Mouse (Mus musculus) kidney, embryonic 14.5 days (tissue): ENCODE measurements around the gene Nfib. TPM values are rescaled to one million over a fixed set of nuclear protein-coding genes. Genes with fewer than 3 reads are reported as not detected.

Experiments used
- ATAC-seq: fragments of 200-750 bp; cut with Nextera tagmentation; 2 replicates; pipeline ENCODE4 v1.8.0; 2017; ENCODE audit warnings: moderate number of reproducible peaks, mild to moderate bottlenecking, moderate TSS enrichment, moderate library complexity; ENCODE audit not compliant: low FRiP score, low TSS enrichment
- H3K27ac ChIP-seq: fragments of 300-500 bp; sonication (generic); 2 replicates; pipeline ENCODE4 v1.5.1; 2014; ENCODE audit warnings: low read depth, mild to moderate bottlenecking, low read length, moderate library complexity, mixed read lengths
- H3K27me3 ChIP-seq: fragments of 300-500 bp; sonication (generic); 2 replicates; pipeline ENCODE4 v1.6.1; 2014; ENCODE audit warnings: mild to moderate bottlenecking, low read length; ENCODE audit not compliant: control insufficient read depth, insufficient read depth
- H3K36me3 ChIP-seq: fragments of 300-500 bp; sonication (generic); 2 replicates; pipeline ENCODE4 v1.6.1; 2014; ENCODE audit warnings: low read length, mixed read lengths; ENCODE audit not compliant: control insufficient read depth, insufficient read depth
- H3K4me1 ChIP-seq: fragments of 300-500 bp; sonication (generic); 2 replicates; pipeline ENCODE4 v1.6.1; 2014; ENCODE audit warnings: low read length, mixed read lengths; ENCODE audit not compliant: control insufficient read depth, insufficient read depth
- H3K4me2 ChIP-seq: fragments of 300-500 bp; sonication (generic); replicated peaks from 2 replicates; pipeline ENCODE4 v1.6.1; 2014; ENCODE audit warnings: low read depth, mild to moderate bottlenecking, low read length
- H3K4me3 ChIP-seq: fragments of 300-500 bp; sonication (generic); 2 replicates; pipeline ENCODE4 v1.5.1; 2014; ENCODE audit warnings: mild to moderate bottlenecking, low read length
- H3K9ac ChIP-seq: fragments of 300-500 bp; sonication (generic); 2 replicates; pipeline ENCODE4 v1.6.1; 2014; ENCODE audit warnings: low read depth, mild to moderate bottlenecking, low read length, moderate library complexity
- H3K9me3 ChIP-seq: fragments of 300-500 bp; sonication (generic); 2 replicates; pipeline ENCODE4 v1.6.1; 2016; ENCODE audit warnings: low read length; ENCODE audit not compliant: control insufficient read depth
- WGBS: fragments of 180-500 bp; shearing (Covaris S2); extraction: QIAGEN DNeasy Blood & Tissue Kit; methylation state at CpG from one replicate; pipeline ENCODE4 v1.1.7; 2014; 5-methylcytosine and 5-hydroxymethylcytosine counted together
- polyA plus RNA-seq: library from polyadenylated mRNA; unstranded; fragments of >200 nt; fragmentation: Nextera tagmentation; extraction: Ambion mirVana; gene quantifications from 2 replicates; pipeline ENCODE4 v1.2.1, GENCODE M21; 2014

The Nfib gene
- polyA plus RNA-seq, 1 experiment from 2014 or later: 36.0 TPM

DNA sequence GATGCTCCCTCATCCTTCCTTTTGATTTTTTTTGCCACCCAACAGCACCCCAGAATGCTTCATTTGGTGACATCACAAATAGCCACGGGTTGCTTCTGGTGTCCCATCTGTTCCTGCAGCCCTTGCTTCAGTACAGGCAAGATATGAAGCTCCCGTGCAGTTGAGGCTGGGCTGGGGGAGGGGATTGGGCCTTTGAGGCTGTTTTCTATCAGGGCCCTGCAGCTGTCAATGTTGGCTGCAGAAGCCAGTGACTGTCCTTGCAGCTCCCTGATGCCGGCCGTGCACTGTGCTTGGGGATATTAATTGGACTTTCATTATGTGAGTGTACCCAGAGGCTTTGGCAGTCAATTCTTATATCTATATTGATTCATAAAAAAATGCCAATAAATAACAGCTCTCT lies 121.0 kb downstream of the Nfib start:
- Histone ChIP-seq H3K9ac (no peak overlapping the region), H3K27me3 (no peaks in the 10 kb centered on the region), H3K9me3 (no peaks in the 10 kb centered on the region), H3K4me2 (no peak overlapping the region), H3K4me3 (no peak overlapping the region), H3K36me3 (no peaks in the 10 kb centered on the region), H3K27ac (no peak overlapping the region), H3K4me1 (no peaks in the 10 kb centered on the region)
- WGBS: 72% methylated on average over 4 of the region's 4 CpGs
- no peak for ATAC-seq

DNA sequence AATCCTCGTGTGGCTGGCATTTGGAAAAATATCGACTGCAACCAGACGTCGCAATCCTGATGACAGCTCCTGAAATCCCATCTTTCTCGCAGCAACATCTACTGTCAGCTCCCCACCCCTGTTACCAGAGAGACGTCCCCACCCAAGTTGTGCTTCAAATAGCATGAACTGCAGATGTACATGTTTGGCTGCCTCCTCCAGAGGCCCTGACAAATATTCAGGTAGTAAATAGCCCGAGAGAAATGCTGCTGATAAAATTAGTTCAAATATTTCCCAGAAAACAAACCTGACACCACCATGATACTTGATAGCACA lies 132.3 kb downstream of the Nfib start:
- no peak for ATAC-seq
- Histone ChIP-seq H3K4me2 (no peak overlapping the region), H3K9me3 (no peaks in the 10 kb centered on the region), H3K4me3 (no peak overlapping the region), H3K36me3 (no peaks in the 10 kb centered on the region), H3K9ac (no peak overlapping the region), H3K4me1 (0 out of 2 replicates have a peak, but pooled peaks cover 3% of the 10 kb centered on the region), H3K27ac (no peak overlapping the region), H3K27me3 (no peaks in the 10 kb centered on the region)
- 70% methylated on average over 7 of the region's 7 CpGs for WGBS

DNA sequence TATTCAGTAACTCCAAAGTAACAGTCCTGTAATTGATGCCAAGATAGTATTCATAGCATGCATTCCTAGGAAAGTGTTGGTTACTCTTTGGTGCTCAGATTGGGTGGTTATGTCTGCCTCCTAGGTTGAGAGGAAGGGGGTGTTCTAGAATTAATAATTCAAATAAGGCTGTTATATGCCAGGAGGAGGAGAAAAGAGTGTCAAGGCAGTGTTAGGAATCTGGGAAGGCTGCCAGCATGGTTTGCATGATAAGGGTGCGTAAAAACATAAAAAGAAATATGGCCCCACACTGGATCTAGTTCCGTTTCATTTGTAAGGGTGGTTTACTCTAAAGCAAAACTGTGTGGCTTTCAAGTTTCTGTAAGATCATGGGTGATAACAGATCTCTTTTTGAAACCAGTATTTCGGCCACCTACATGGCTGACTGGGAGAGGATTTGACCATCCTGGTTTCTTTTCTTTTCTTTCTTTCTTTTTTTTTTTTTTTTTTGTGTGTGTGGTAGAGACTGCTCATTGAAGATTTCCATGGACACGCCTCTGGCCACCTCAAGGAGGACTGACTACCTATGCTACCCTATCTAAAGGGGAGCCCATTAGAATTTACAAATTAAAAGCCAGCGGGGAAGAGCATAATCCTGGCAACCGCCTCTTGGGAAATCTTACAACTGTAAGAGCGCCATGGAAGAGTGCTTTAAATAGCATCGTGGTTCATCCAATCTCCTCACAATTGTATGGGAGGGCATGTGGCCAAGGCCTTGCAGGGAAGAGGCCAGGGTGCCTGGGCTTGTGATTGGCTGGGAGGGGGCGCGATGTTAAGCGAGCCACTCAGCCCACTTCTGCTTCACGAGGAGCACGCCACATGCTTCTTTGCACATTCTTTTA lies 132.9 kb downstream of the Nfib start:
- WGBS: 75% methylated on average over 13 of the region's 13 CpGs
- Histone ChIP-seq H3K27me3 (no peaks in the 10 kb centered on the region), H3K4me3 (no peak overlapping the region), H3K4me1 (0 out of 2 replicates have a peak, but pooled peaks cover 3% of the 10 kb centered on the region), H3K4me2 (no peak overlapping the region), H3K9me3 (no peaks in the 10 kb centered on the region), H3K27ac (no peak overlapping the region), H3K36me3 (no peaks in the 10 kb centered on the region), H3K9ac (no peak overlapping the region)
- ATAC-seq: no peak

DNA sequence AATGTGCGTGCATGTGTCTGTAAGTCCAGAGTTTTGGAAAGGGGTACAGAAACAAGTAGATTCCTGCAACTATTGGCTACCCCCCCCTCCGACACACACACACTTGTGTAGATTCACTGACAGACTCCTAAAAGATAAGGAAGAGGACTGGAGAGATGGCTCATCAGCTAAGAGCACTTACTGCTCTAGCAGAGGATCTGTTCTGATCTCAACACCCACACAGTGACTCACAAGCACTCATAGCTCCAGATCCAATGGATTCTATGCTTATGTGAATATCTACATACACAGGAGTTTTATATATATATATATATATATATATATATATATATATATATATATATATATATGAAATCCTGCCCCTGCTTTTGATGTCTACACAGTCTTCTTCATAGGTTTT lies 146.7 kb downstream of the Nfib start:
- Histone ChIP-seq H3K27me3 (no peaks in the 10 kb centered on the region), H3K9me3 (no peaks in the 10 kb centered on the region), H3K4me3 (no peak overlapping the region), H3K27ac (no peak overlapping the region), H3K9ac (no peak overlapping the region), H3K4me2 (no peak overlapping the region), H3K4me1 (no peaks in the 10 kb centered on the region), H3K36me3 (no peaks in the 10 kb centered on the region)
- no peak for ATAC-seq
- 87% methylated on average over 2 of the region's 2 CpGs for WGBS

DNA sequence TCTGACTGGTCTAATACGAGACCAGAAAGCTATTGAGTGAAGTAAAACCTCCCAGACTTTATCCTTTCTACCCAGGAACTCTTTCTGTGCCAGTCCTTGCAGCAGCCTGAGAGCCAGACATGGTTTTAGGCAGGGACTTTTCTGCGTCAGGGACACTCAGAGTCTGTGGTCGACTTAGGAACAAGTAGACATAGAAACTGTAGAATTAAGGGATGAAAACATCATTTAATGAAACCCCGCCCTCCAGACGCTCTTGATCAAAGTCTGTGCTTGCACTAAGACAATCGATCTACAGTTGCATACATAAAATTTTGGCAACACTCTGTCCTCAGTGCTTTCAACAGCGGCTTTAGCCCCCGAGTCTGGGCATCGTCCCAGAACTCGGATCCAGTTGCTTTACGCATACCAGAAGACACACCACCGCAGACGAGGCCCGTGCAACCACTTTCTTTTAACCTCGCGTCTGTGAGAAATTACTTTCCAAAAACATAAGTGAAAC lies 149.8 kb downstream of the Nfib start:
- WGBS: 72% methylated on average over 16 of the region's 16 CpGs
- H3K4me1 ChIP-seq: no peaks in the 10 kb centered on the region
- no peaks in the 10 kb centered on the region for H3K9me3 ChIP-seq
- no peak overlapping the region for H3K9ac ChIP-seq
- no peak overlapping the region; the same call in 1 of the 2 replicates for H3K27ac ChIP-seq
- no peak for ATAC-seq
- H3K27me3 ChIP-seq: no peaks in the 10 kb centered on the region
- H3K36me3 ChIP-seq: no peaks in the 10 kb centered on the region
- no peak overlapping the region for H3K4me2 ChIP-seq
- H3K4me3 ChIP-seq: no peak overlapping the region

DNA sequence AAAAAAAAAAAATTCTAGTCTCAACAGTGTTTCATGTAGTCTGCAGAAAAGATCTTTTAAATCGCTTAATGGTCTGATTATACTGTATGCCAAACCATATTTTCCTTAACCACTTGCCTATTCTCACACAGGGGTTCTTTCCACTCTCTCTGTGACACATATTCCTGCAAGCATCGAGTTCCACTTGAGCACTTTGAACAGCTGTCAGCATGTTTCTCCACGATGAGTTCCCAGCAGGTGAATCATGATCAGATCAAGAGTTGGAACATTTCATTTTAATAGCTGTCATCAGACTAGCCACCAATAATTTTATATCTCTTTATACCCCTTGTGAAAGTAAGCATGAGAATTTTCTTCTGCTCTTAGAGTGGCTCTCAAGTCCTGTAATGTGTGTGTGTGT lies 151.9 kb downstream of the Nfib start:
- H3K4me1 ChIP-seq: no peaks in the 10 kb centered on the region
- no peaks in the 10 kb centered on the region for H3K9me3 ChIP-seq
- H3K36me3 ChIP-seq: no peaks in the 10 kb centered on the region
- no peak overlapping the region for H3K9ac ChIP-seq
- no peak overlapping the region for H3K27ac ChIP-seq
- 83% methylated on average over 3 of the region's 3 CpGs for WGBS
- no peak for ATAC-seq
- H3K4me3 ChIP-seq: no peak overlapping the region
- H3K27me3 ChIP-seq: no peaks in the 10 kb centered on the region
- no peak overlapping the region for H3K4me2 ChIP-seq

DNA sequence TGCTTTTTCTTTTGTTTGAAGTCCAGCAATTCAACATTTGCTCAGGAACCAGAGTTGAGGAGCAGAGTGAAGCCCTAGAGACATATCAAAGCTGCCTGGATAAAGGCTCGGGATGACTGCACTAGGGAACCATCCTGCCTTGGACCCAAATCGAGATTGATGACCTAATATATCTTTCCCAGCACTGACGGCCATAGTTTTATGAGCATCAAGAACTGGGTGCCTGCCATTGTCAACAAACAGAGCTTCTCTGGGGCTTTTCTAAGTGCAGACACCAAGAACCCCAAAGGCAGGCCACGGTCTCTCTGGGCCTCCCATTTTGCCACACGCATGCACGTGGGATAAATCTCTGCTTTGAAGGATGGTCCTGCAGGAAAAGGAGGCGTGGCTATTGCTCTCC lies 153.3 kb downstream of the Nfib start:
- Histone ChIP-seq H3K4me3 (no peak overlapping the region), H3K4me2 (no peak overlapping the region), H3K9ac (no peak overlapping the region), H3K9me3 (no peaks in the 10 kb centered on the region), H3K4me1 (no peaks in the 10 kb centered on the region), H3K36me3 (no peaks in the 10 kb centered on the region), H3K27ac (no peak overlapping the region; the same call in 1 of the 2 replicates), H3K27me3 (no peaks in the 10 kb centered on the region)
- ATAC-seq: peak; percentile 52; the same call in 1 of the 2 replicates
- 38% methylated on average over 7 of the region's 7 CpGs for whole genome bisulfite sequencing

DNA sequence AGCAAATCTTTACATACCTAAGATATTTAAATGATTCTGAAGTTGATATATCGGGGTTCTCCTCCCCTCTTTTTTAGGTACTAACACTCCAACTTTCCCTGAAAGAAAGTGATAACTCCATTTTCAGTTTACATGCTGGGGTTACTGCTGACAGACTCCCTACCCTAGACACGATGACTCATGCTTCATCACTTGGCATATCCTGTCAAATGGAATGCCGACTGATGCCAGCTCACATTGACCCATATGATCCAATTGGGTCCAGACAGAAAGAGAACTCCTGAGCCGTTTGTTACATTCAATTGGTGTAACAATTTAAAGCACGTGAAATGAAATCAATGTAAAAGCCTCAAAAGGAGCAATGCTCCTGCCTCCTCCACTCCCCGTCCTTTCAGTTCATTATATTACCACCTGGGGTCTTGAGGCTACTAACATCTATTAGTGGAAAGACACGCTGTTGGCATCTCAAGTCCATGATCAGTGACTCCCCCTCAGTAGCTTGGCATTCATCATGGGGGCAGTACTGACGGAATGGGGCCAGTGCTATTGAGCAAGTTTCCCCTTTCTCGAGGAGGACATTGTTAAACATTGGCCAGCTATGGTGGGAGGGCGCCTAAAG lies 155.7 kb downstream of the Nfib start:
- Histone ChIP-seq H3K9me3 (no peaks in the 10 kb centered on the region), H3K4me3 (no peak overlapping the region), H3K4me2 (no peak overlapping the region), H3K27ac (no peak overlapping the region), H3K4me1 (no peaks in the 10 kb centered on the region), H3K36me3 (no peaks in the 10 kb centered on the region), H3K27me3 (no peaks in the 10 kb centered on the region), H3K9ac (no peak overlapping the region)
- WGBS: 84% methylated on average over 10 of the region's 10 CpGs
- ATAC-seq: no peak

DNA sequence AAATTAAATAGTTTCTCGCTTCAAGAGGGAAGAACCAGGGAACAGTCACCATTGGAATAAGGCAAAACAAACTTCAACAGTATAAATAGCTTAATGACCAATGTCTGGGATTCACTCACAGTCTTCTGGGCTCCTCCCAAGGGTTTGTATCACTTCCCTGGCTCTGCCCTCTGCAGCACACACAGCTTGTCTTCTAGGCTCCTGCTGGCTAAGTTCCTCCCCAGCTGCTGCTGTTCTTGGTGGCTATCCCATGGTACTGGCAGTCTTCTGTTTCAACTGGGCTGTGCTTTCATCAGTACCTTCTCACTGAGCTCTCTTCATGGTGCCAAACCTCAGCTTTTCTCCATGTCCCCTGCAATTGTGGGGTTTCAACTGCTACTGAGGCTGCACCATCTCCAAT lies 157.3 kb downstream of the Nfib start:
- Histone ChIP-seq H3K27ac (no peak overlapping the region), H3K36me3 (no peaks in the 10 kb centered on the region), H3K9me3 (no peaks in the 10 kb centered on the region), H3K27me3 (no peaks in the 10 kb centered on the region), H3K4me2 (no peak overlapping the region), H3K4me1 (no peaks in the 10 kb centered on the region), H3K9ac (no peak overlapping the region), H3K4me3 (no peak overlapping the region)
- 95% methylated on average over 1 of the region's 1 CpGs for WGBS
- no peak for ATAC-seq
